Mouse (Mus musculus): ENCODE measurements around the gene Rnft2. TPM values are rescaled to one million over a fixed set of nuclear protein-coding genes. Genes with fewer than 3 reads are reported as not detected.

The Rnft2 gene
- polyA plus RNA-seq, 1 experiment, result 8.0 TPM

GRCm38 (mm10) chr5:118253551-118253950, 8.6 kb upstream of the Rnft2 start:
- H3K4me3 ChIP-seq (ENCODE audit: control insufficient read depth, low read depth, low read length), result no peak overlapping the region
- no peak for TF ChIP-seq POLR2A (IDR thresholded peaks at IDR 0.05; ENCODE audit: control insufficient read depth, low read depth, low read length)
- TF ChIP-seq CTCF (IDR thresholded peaks at IDR 0.05; ENCODE audit: control insufficient read depth, insufficient read depth, insufficient replicate concordance, low read depth, low read length), result no peak
- no peak overlapping the region for H3K27ac ChIP-seq (ENCODE audit: control insufficient read depth, insufficient read depth, low read depth, low read length)
- no peaks in the 10 kb centered on the region for H3K36me3 ChIP-seq (ENCODE audit: control insufficient read depth, insufficient read depth, low read length)
- H3K4me1 ChIP-seq (ENCODE audit: control insufficient read depth, insufficient read depth, low read length), result no peaks in the 10 kb centered on the region
- H3K27me3 ChIP-seq (ENCODE audit: control insufficient read depth, insufficient read depth, low read length), result no peaks in the 10 kb centered on the region

DNA sequence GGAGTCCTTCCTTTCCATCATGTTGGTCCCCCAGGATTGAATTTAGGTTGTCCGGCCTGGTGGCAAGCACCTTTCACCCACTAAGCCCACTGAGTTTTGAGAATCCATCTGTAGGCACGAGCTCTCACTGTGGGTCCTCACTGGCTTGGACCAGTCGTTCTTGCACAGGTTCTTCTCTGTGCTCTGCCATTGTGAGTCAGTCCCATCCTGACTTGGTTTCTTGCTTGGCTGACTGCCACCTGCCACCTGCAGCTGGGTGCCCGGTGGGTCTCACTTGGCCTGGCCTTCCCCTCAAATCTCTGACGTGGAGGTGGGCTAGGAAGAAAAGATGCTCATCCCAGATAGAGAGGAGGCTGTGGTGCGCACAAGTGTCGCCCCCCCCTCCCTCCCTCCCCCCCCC, 6.1 kb upstream of the Rnft2 start:
- no peak overlapping the region for H3K4me3 ChIP-seq (ENCODE audit: control insufficient read depth, low read depth, low read length)
- TF ChIP-seq CTCF (IDR thresholded peaks at IDR 0.05; ENCODE audit: control insufficient read depth, insufficient read depth, insufficient replicate concordance, low read depth, low read length) (no peak), POLR2A (IDR thresholded peaks at IDR 0.05; ENCODE audit: control insufficient read depth, low read depth, low read length) (no peak)
- H3K36me3 ChIP-seq (ENCODE audit: control insufficient read depth, insufficient read depth, low read length), result no peaks in the 10 kb centered on the region
- H3K27me3 ChIP-seq (ENCODE audit: control insufficient read depth, insufficient read depth, low read length), result no peaks in the 10 kb centered on the region
- H3K27ac ChIP-seq (ENCODE audit: control insufficient read depth, insufficient read depth, low read depth, low read length), result no peak overlapping the region
- H3K4me1 ChIP-seq (ENCODE audit: control insufficient read depth, insufficient read depth, low read length), result peaks cover under 1% of the 10 kb centered on the region

GRCm38 (mm10) chr5:118247378-118247777, 2.5 kb upstream of the Rnft2 start:
- H3K27ac ChIP-seq (ENCODE audit: control insufficient read depth, insufficient read depth, low read depth, low read length), result no peak overlapping the region
- no peaks in the 10 kb centered on the region for H3K27me3 ChIP-seq (ENCODE audit: control insufficient read depth, insufficient read depth, low read length)
- H3K4me3 ChIP-seq (ENCODE audit: control insufficient read depth, low read depth, low read length), result no peak overlapping the region
- TF ChIP-seq POLR2A (IDR thresholded peaks at IDR 0.05; ENCODE audit: control insufficient read depth, low read depth, low read length) (no peak), CTCF (IDR thresholded peaks at IDR 0.05; ENCODE audit: control insufficient read depth, insufficient read depth, insufficient replicate concordance, low read depth, low read length) (no peak)
- H3K36me3 ChIP-seq (ENCODE audit: control insufficient read depth, insufficient read depth, low read length), result no peaks in the 10 kb centered on the region
- peaks cover 7% of the 10 kb centered on the region for H3K4me1 ChIP-seq (ENCODE audit: control insufficient read depth, insufficient read depth, low read length)

GRCm38 (mm10) chr5:118245606-118246308, 841 bp upstream of the Rnft2 start:
- H3K4me1 ChIP-seq (ENCODE audit: control insufficient read depth, insufficient read depth, low read length), result peaks cover 7% of the 10 kb centered on the region
- H3K27me3 ChIP-seq (ENCODE audit: control insufficient read depth, insufficient read depth, low read length), result no peaks in the 10 kb centered on the region
- no peak for TF ChIP-seq POLR2A (IDR thresholded peaks at IDR 0.05; ENCODE audit: control insufficient read depth, low read depth, low read length)
- no peak for TF ChIP-seq CTCF (IDR thresholded peaks at IDR 0.05; ENCODE audit: control insufficient read depth, insufficient read depth, insufficient replicate concordance, low read depth, low read length)
- peak overlapping the region; percentile 79 for H3K4me3 ChIP-seq (ENCODE audit: control insufficient read depth, low read depth, low read length)
- H3K27ac ChIP-seq (ENCODE audit: control insufficient read depth, insufficient read depth, low read depth, low read length), result peak overlapping the region; percentile 68
- H3K36me3 ChIP-seq (ENCODE audit: control insufficient read depth, insufficient read depth, low read length), result no peaks in the 10 kb centered on the region

DNA sequence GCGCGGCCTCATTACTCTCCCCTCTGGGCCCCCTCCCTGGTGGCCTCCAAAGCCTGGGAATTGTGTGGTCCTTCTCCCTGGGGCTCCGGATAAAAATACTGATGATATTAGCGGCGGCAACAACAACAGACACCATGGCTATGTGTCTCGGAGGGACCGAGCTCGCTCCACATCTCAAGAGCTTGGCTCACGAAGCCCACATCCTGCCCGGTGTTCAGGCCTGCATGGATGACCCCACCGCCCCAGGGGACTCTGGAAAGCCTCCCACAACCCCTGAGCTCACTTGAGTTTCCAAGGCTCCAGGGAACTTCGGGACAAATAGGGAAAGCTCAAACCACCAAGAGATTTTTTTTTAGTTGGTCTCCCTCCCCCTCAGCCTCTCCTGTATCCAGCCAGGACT, 5.2 kb downstream of the Rnft2 start:
- Histone ChIP-seq H3K27ac (ENCODE audit: control insufficient read depth, insufficient read depth, low read depth, low read length) (no peak overlapping the region), H3K27me3 (ENCODE audit: control insufficient read depth, insufficient read depth, low read length) (no peaks in the 10 kb centered on the region), H3K36me3 (ENCODE audit: control insufficient read depth, insufficient read depth, low read length) (no peaks in the 10 kb centered on the region), H3K4me3 (ENCODE audit: control insufficient read depth, low read depth, low read length) (no peak overlapping the region), H3K4me1 (ENCODE audit: control insufficient read depth, insufficient read depth, low read length) (peaks cover 4% of the 10 kb centered on the region; the same call in 1 of the 2 replicates)
- TF ChIP-seq POLR2A (IDR thresholded peaks at IDR 0.05; ENCODE audit: control insufficient read depth, low read depth, low read length), result no peak
- no peak for TF ChIP-seq CTCF (IDR thresholded peaks at IDR 0.05; ENCODE audit: control insufficient read depth, insufficient read depth, insufficient replicate concordance, low read depth, low read length)

- Histone ChIP-seq H3K27ac (ENCODE audit: control insufficient read depth, insufficient read depth, low read depth, low read length) (no peak overlapping the region), H3K4me3 (ENCODE audit: control insufficient read depth, low read depth, low read length) (no peak overlapping the region), H3K4me1 (ENCODE audit: control insufficient read depth, insufficient read depth, low read length) (peaks cover 8% of the 10 kb centered on the region), H3K27me3 (ENCODE audit: control insufficient read depth, insufficient read depth, low read length) (no peaks in the 10 kb centered on the region), H3K36me3 (ENCODE audit: control insufficient read depth, insufficient read depth, low read length) (no peaks in the 10 kb centered on the region)
- TF ChIP-seq CTCF (IDR thresholded peaks at IDR 0.05; ENCODE audit: control insufficient read depth, insufficient read depth, insufficient replicate concordance, low read depth, low read length), result no peak
- no peak for TF ChIP-seq POLR2A (IDR thresholded peaks at IDR 0.05; ENCODE audit: control insufficient read depth, low read depth, low read length)
These were observed 8.0 kb downstream of the Rnft2 start for GRCm38 (mm10) chr5:118236891-118237290.

DNA sequence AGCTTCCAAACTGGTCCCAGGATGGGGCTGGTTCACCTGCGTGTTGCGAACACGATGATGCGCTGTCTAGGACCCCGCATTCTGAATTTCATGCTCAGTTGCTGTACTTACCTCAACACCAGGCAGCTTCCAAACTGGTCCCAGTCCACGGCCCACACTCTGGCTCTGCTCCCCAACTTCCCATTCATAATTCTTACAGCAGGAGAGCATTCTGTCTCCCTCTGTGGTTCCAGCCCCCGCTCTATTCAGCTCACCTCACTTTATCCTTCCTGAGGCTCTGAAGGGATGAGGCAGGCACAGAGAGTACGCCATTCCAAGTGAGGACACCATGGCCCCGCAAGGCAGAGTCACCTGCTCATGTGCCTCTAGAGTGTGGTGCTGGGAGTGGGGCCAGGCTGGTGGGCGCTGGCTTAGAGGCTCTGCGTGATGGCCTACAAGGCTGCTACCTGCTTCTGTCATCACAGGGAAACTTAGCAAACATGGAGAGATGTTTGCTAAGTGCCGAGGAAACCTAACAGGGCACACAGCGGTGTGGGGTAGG, 14.8 kb downstream of the Rnft2 start:
- Histone ChIP-seq H3K4me1 (ENCODE audit: control insufficient read depth, insufficient read depth, low read length) (peaks cover 4% of the 10 kb centered on the region), H3K36me3 (ENCODE audit: control insufficient read depth, insufficient read depth, low read length) (no peaks in the 10 kb centered on the region), H3K4me3 (ENCODE audit: control insufficient read depth, low read depth, low read length) (no peak overlapping the region), H3K27me3 (ENCODE audit: control insufficient read depth, insufficient read depth, low read length) (no peaks in the 10 kb centered on the region), H3K27ac (ENCODE audit: control insufficient read depth, insufficient read depth, low read depth, low read length) (no peak overlapping the region)
- TF ChIP-seq CTCF (IDR thresholded peaks at IDR 0.05; ENCODE audit: control insufficient read depth, insufficient read depth, insufficient replicate concordance, low read depth, low read length), result no peak
- TF ChIP-seq POLR2A (IDR thresholded peaks at IDR 0.05; ENCODE audit: control insufficient read depth, low read depth, low read length), result no peak
